Mouse (Mus musculus) olfactory bulb, adult 2 months (tissue): ENCODE measurements around the gene Ngrn.

ENCODE experiments used
- CTCF ChIP-seq: fragments of 200-500 bp; IDR thresholded peaks from 2 replicates; pipeline ENCODE4 v1.5.1; 2012; ENCODE audit warnings: low read depth, mild to moderate bottlenecking, low read length, moderate library complexity; ENCODE audit not compliant: insufficient read depth
- POLR2A ChIP-seq: fragments of 200-500 bp; IDR thresholded peaks from 2 replicates; pipeline ENCODE4 v1.6.1; 2012; ENCODE audit warnings: mild to moderate bottlenecking, low read depth, low read length, moderate library complexity; ENCODE audit not compliant: insufficient read depth

- no peak for TF ChIP-seq CTCF
- no peak for TF ChIP-seq POLR2A
Observed at GRCm38 (mm10) chr7:80284391-80284790, 23.4 kb downstream of the Ngrn start.
